Mouse (Mus musculus): ENCODE data around the gene Stk32b.

Stk32b gene

GRCm38 (mm10) chr5:37520441-37520840 is 196.5 kb downstream of the Stk32b start:
- in situ Hi-C loops (cut with MboI, MseI) = no loop called here

- in situ Hi-C loops (cut with MboI, MseI) = no loop called here
Measured at GRCm38 (mm10) chr5:37512479-37512878, 204.5 kb downstream of the Stk32b start.

GRCm38 (mm10) chr5:37506880-37507519 is 210.0 kb downstream of the Stk32b start:
- in situ Hi-C loops (cut with MboI, MseI) = no loop called here

DNA sequence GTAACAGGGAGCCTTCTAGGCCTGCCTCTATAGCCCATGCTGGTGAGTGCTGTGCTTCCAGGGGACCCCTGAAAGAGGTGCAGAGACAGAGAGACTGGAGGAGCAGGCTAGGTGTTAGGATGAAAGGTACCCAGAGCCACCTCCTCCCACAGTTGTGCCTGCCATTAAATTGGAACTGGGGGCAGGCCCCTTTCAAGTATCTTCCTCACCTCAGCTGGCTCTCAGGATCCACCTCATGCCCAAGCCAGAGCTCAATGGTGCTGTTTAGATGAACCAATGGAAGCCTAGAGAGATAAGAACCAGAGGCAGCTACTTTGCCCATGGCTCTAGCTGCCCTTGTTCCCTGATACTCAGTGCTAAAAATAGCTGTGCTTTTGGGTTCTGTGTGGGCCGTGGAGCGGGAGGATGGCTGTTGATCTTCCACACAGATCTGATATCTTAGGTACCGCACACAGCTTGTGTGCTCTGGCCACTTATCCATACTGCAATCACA is 221.9 kb downstream of the Stk32b start:
- in situ Hi-C loops (cut with MboI, MseI) = no loop called here

GRCm38 (mm10) chr5:37472025-37472608 is 244.9 kb downstream of the Stk32b start:
- in situ Hi-C loops (cut with MboI, MseI) = no loop called here

DNA sequence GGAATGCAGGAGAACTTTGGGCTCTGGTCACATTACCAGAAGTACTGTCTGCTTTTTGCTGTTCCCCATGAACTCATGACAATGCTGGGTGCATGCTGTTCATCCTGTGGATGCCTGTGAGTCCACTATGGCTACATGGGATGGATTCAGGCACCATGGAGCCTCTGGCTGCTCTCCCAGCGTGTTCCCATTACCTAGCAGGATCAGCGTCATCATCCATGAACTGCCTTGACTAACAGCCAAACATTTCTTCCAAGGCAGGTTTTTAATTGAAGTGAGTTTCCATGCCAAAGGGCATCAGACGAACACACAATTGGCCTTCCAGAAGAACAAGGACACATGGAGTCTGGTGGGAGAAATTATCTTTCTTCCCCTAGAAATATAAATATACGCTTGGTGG is 245.4 kb downstream of the Stk32b start:
- in situ Hi-C loops (cut with MboI, MseI) = no loop called here

GRCm38 (mm10) chr5:37469031-37469430 is 247.9 kb downstream of the Stk32b start:
- in situ Hi-C loops (cut with MboI, MseI) = no loop called here

DNA sequence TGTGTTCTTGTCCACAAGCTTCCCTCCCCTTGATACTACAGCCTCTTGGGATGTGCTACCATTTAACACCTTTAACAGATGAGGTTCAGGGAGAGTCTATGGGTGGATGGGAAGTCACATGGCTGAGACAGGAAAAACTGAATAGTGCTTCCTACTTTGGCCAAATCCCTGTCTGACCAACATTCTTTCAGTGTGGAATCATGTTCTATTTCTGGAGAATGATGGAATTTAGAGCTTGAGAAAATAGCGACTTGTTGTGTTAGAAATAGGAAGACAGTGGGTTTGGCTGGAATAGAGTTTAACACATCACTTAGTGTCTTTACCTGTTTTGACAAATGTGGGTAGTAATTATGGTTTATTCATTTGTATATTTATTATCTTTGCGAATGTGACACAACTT is 249.3 kb downstream of the Stk32b start:
- in situ Hi-C loops (cut with MboI, MseI) = no loop called here

DNA sequence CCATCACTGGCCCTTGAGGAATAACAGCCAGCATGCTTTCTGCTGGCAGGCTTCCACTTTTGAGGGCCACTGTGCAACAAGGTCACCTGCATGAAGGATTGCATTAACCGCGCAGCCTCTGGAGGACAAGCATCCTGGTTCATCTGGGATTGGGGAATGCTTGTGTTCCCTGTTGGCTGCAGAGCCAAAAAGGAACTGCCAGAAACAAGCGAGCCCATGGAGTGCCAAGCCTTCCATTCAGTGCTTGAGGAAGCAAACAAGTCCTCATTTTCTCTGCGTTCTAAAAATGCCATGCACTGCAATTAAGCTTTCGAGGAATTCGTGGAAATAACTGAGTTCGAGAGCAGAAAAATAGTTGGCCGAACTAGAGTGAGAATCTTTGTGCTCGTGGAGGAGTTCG is 251.5 kb downstream of the Stk32b start:
- in situ Hi-C loops (cut with MboI, MseI) = no loop called here

DNA sequence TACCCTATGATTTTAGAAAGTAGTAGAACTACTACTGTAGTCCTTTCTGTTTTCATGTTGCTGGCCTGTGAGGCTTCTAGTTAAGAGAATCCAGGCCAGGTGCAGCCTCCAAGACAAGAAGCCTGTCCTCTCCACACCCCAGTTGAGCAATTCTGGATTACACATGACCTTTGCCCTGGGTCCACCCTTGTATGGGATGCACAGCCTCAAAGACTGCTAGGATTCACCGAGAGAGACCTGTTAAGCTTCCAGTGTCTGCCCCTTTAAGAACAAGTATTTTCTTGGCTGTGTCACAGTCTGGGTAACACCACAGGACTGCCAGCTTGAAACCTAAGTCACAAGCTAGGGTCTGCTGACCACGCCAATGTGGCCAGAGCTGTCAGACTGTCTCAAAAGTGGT is 258.7 kb downstream of the Stk32b start:
- in situ Hi-C loops (cut with MboI, MseI) = no loop called here

- in situ Hi-C loops (cut with MboI, MseI) = no loop called here
Measured at GRCm38 (mm10) chr5:37457831-37458230, 259.1 kb downstream of the Stk32b start.

DNA sequence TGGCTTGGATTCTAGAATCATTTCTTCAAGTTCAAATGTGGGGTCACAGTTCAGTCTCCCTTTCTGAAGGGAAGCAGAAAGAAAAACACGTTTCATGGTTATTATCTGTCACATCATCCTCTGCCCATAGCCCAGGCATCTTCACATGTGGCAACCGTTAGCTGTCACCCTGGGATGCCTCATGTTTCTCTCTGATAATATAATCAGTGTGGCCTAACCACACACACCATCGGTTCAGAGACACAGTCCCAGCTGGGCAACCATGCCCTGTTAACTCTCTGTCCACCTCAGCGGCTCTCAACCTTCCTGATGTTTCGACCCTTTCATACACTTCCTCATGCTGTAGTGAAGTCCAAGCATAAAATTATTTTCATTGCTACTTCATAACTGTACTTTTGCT is 259.8 kb downstream of the Stk32b start:
- in situ Hi-C loops (cut with MboI, MseI) = no loop called here

GRCm38 (mm10) chr5:37456590-37456989 is 260.4 kb downstream of the Stk32b start:
- in situ Hi-C loops (cut with MboI, MseI) = no loop called here

DNA sequence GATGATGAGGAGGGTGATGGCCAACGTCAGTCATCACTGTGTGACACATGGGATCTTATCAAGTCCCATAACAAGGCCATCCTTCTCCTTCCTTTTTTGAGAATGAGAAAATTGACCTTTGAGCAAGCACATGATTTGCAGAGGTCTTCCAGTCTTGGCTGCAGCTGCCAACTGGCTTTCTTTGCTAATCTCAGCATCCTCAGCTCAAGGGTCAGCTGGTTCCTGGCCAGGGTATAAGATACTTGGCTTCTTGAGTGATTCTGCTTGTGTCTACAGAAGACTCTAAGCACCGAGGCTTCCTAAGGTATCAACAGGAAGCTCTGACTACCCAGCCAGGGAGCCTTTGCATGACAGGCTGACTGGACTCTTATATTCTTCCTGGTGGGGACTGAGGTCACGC is 269.4 kb downstream of the Stk32b start:
- in situ Hi-C loops (cut with MboI, MseI) = no loop called here

GRCm38 (mm10) chr5:37442767-37443166 is 274.2 kb downstream of the Stk32b start:
- in situ Hi-C loops (cut with MboI, MseI) = no loop called here

GRCm38 (mm10) chr5:37435417-37435816 is 281.6 kb downstream of the Stk32b start:
- in situ Hi-C loops (cut with MboI, MseI) = no loop called here

DNA sequence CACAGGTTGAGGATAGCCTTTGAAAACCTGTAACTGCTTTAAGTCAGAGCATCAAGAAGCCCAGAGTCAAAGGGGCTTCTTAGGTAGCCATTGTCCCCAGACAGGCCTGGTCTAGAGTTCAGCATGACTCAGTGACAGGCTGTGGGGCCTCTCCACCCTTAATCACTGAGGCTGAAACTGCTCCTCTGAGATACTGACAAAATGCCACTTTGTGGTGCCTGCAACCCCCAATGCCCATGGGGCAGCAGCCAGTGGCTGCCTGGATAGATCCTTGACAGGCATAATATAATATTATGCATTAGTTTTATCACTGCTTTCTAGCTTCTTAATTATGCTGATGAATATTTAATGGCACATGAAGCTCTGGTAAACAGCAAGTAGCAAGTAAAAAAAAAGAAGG is 289.8 kb downstream of the Stk32b start:
- in situ Hi-C loops (cut with MboI, MseI) = no loop called here

DNA sequence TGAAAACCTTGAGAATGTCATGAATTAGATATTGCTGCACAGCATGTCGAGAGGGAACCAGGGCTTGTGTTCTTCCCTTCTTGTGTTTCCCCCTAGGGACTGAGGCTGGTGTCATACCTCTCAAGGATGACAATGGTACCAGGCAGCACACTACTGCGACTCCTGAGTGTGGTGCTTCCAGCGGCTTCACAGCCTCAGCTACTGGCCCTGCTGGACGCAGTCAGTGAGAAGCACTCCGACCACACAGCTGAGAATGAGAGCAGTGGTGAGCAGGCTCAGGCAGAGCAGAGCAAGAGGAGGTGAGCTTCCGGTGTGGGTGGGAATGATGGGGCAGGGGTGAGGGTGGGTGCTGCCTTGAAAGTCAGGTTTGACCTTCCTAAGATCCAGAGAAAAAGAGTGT is 297.9 kb downstream of the Stk32b start:
- in situ Hi-C loops (cut with MboI, MseI) = no loop called here
